Mouse (Mus musculus): ENCODE data around the gene 4930516K23Rik.

- TF ChIP-seq CTCF (IDR thresholded peaks at IDR 0.05; ENCODE audit: borderline replicate concordance, insufficient read depth, low read depth, low read length) (no peak), POLR2A (IDR thresholded peaks at IDR 0.05; ENCODE audit: borderline replicate concordance, insufficient read depth, low read length) (no peak)
Measured at GRCm38 (mm10) chr7:104071769-104072168, 10.5 kb upstream of the 4930516K23Rik start, which contains the start of gene Olfr644.

Data from cerebellum, adult 2 months (tissue).